Mouse (Mus musculus) midbrain, embryonic 11.5 days (tissue): ENCODE results near the gene Xpnpep1. TPM values are rescaled to one million over a fixed set of nuclear protein-coding genes. Genes with fewer than 3 reads are reported as not detected.

Experiments
- ATAC-seq: fragments of 200-750 bp; cut with Nextera tagmentation; 2 replicates; pipeline ENCODE4 v1.8.0; 2017; ENCODE audit warnings: moderate TSS enrichment, moderate library complexity; ENCODE audit not compliant: low FRiP score
- DNase-seq: peaks from one replicate; pipeline ENCODE4 v3.0.0; 2015; ENCODE audit warnings: low spot score; ENCODE audit errors: missing footprints
- H3K27ac ChIP-seq: fragments of 300-500 bp; sonication (generic); 2 replicates; pipeline ENCODE4 v1.5.1; 2014; ENCODE audit warnings: low read depth, low read length
- H3K27me3 ChIP-seq: fragments of 300-500 bp; sonication (generic); 2 replicates; pipeline ENCODE4 v1.6.1; 2014; ENCODE audit warnings: mild to moderate bottlenecking, low read length, moderate library complexity, mixed read lengths; ENCODE audit not compliant: control insufficient read depth, insufficient read depth
- H3K36me3 ChIP-seq: fragments of 300-500 bp; sonication (generic); 2 replicates; pipeline ENCODE4 v1.6.1; 2014; ENCODE audit warnings: mild to moderate bottlenecking, low read length, moderate library complexity, mixed read lengths; ENCODE audit not compliant: control insufficient read depth, insufficient read depth
- H3K4me1 ChIP-seq: fragments of 300-500 bp; sonication (generic); 2 replicates; pipeline ENCODE4 v1.6.1; 2014; ENCODE audit warnings: low read length; ENCODE audit not compliant: control insufficient read depth, insufficient read depth
- H3K4me2 ChIP-seq: fragments of 300-500 bp; sonication (generic); 2 replicates; pipeline ENCODE4 v1.6.1; 2014; ENCODE audit warnings: mild to moderate bottlenecking, moderate library complexity
- H3K4me3 ChIP-seq: fragments of 300-500 bp; sonication (generic); 2 replicates; pipeline ENCODE4 v1.5.1; 2014; ENCODE audit warnings: low read depth, low read length
- H3K9ac ChIP-seq: fragments of 300-500 bp; sonication (generic); 2 replicates; pipeline ENCODE4 v1.6.1; 2014; ENCODE audit warnings: low read length
- H3K9me3 ChIP-seq: fragments of 300-500 bp; sonication (generic); 2 replicates; pipeline ENCODE4 v1.6.1; 2016; ENCODE audit warnings: low read length; ENCODE audit not compliant: control insufficient read depth
- WGBS: fragments of 180-500 bp; shearing (Covaris S2); extraction: QIAGEN DNeasy Blood & Tissue Kit; methylation state at CpG from one replicate; pipeline ENCODE4 v1.1.7; 2014; 5-methylcytosine and 5-hydroxymethylcytosine counted together
- polyA plus RNA-seq: library from polyadenylated mRNA; unstranded; fragments of >200 nt; fragmentation: Nextera tagmentation; extraction: Ambion mirVana; gene quantifications from 2 replicates; pipeline ENCODE4 v1.2.1, GENCODE M21; 2014

Xpnpep1 gene
- polyA plus RNA-seq, 1 experiment from 2014 or later, result 150 TPM

DNA sequence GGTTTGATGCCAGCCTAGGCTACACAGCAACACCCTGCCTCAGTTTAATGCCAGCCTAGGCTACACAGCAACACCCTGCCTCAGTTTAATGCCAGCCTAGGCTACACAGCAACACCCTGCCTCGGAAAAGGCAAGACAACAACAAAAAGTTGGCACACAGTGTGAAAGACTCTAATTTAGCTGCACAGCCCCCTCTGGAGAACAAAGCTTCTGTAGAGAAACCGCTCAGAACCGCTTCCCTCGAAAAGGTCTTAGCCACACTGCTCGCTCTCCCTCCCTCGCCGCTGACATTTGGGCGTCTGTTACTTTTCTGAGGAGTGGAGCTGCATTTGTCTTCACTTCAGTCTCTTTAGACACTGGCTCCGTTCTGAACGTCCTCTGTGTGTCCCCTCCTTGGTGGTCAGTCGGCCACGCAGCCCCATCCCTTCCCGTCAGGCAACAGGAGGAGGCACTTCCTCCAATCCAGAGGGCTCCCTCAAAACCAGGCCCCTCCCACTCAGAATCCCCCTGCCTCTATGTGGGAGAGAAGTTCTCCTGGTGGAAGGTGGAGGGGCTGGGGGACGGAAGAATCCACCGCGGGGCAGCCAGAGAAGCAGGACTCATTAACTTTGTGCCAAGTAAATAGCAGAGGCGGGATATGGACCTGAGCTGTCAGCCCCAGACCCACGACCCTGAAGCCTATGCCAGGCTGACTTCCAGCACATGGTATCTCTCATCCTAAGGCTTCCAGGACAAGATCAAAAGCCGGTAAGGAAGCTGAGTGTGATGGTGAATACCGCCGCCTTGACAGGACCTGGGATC, 24.9 kb downstream of the Xpnpep1 start:
- Histone ChIP-seq H3K9me3 (no peaks in the 10 kb centered on the region), H3K27ac (no peak overlapping the region), H3K27me3 (no peaks in the 10 kb centered on the region), H3K4me3 (no peak overlapping the region), H3K4me1 (no peaks in the 10 kb centered on the region), H3K9ac (no peak overlapping the region), H3K36me3 (no peaks in the 10 kb centered on the region), H3K4me2 (no peak overlapping the region)
- peak; percentile 49; the same call in 1 of the 2 replicates for ATAC-seq
- DNase-seq, result no peak
- 71% methylated on average over 21 of the region's 21 CpGs for WGBS

DNA sequence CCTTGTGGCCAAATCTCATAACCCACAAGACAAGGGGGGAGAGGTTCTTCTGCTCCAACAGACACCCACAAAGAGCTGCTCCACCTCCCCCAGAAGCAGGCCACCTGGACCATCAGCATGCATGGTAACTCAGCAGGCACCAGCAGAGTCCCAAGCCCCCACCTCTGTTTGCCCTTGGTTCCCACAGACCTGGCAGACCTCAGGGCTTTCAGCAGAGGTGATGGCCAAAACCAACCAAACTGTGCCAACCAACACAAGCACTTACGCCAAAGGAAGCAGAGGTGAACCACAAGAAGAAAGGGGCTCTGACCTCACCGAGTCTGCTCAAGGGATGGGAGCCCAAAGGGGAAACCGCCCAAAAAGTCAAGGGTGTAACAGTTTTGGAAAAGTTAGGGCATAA, 26.3 kb downstream of the Xpnpep1 start:
- Histone ChIP-seq H3K36me3 (no peaks in the 10 kb centered on the region), H3K4me2 (no peak overlapping the region), H3K27ac (no peak overlapping the region), H3K9me3 (no peaks in the 10 kb centered on the region), H3K27me3 (no peaks in the 10 kb centered on the region), H3K4me3 (no peak overlapping the region), H3K4me1 (no peaks in the 10 kb centered on the region), H3K9ac (no peak overlapping the region)
- ATAC-seq (no peak), DNase-seq (no peak)
- 97% methylated on average over 3 of the region's 3 CpGs for WGBS

DNA sequence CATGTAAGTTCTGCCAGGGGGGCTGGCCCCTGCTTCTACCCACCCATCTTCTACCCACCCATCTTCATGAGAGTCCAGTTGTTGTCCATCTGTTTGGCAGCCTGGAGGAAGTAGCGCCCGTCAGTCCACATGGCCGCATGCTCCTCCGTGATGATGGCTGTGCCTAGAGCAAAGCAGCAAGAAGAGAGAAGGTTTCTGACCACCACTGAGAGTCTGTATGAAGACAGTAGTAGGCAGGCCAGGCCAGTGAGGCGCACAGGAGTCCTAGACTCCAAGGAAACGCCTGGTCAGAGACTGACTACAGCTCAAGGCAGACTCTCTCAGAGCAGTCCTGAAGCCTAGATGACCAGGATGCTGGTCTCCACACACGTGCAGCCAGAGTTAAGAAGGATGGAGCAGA, 26.7 kb downstream of the Xpnpep1 start:
- no peak overlapping the region for H3K27ac ChIP-seq
- no peak overlapping the region for H3K9ac ChIP-seq
- H3K9me3 ChIP-seq, result no peaks in the 10 kb centered on the region
- ATAC-seq (no peak), DNase-seq (no peak)
- no peaks in the 10 kb centered on the region for H3K4me1 ChIP-seq
- no peak overlapping the region for H3K4me2 ChIP-seq
- no peak overlapping the region for H3K4me3 ChIP-seq
- no peaks in the 10 kb centered on the region for H3K27me3 ChIP-seq
- H3K36me3 ChIP-seq, result no peaks in the 10 kb centered on the region
- WGBS, result 94% methylated on average over 7 of the region's 7 CpGs

DNA sequence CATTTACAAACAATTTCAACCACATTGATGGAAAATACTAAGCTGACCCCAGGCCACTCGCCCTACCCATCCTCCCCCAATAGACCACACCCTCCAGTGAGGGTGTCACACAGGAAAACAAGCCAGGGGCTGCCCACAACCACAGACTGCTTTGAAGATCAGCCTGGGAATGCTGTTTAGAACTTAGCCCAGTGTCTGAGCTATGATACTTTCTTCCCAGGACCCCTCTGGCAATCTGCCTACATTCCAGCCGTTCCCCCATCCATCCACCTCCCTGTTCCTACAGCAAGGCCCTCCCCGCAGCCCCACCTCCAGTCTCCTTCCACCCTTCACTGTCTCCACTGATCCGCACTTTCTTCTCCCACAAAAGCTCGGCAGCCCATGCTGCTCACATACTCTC, 29.1 kb downstream of the Xpnpep1 start:
- no peak overlapping the region for H3K9ac ChIP-seq
- no peak overlapping the region for H3K4me2 ChIP-seq
- H3K4me3 ChIP-seq, result no peak overlapping the region
- no peaks in the 10 kb centered on the region for H3K9me3 ChIP-seq
- 82% methylated on average over 5 of the region's 5 CpGs for WGBS
- H3K4me1 ChIP-seq, result no peaks in the 10 kb centered on the region
- no peaks in the 10 kb centered on the region for H3K27me3 ChIP-seq
- H3K36me3 ChIP-seq, result 0 out of 2 replicates have a peak, but pooled peaks cover 3% of the 10 kb centered on the region
- DNase-seq (no peak), ATAC-seq (no peak)
- H3K27ac ChIP-seq, result no peak overlapping the region

DNA sequence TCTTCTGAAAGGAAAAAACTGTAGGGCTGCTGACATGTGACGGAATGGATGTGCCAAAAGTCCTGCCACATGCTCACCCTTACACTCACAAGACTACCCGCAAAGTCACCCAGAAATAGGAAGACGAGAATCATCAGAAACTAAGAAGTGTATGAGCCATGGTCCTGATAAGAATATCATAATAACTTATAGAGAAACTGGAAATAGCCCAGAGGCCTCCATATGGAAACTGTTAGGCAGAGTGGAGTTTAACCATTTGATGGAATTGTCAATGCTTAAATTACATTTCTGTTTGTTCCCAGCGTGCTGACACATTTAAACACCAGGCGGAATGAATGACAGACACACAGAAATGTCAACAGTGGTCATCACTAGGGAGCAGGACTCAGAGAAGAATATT, 31.1 kb downstream of the Xpnpep1 start:
- H3K9ac ChIP-seq, result no peak overlapping the region
- H3K27me3 ChIP-seq, result no peaks in the 10 kb centered on the region
- H3K4me1 ChIP-seq, result no peaks in the 10 kb centered on the region
- H3K4me2 ChIP-seq, result no peak overlapping the region
- no peaks in the 10 kb centered on the region for H3K9me3 ChIP-seq
- no peak overlapping the region for H3K27ac ChIP-seq
- no peak for DNase-seq
- H3K4me3 ChIP-seq, result no peak overlapping the region
- 88% methylated on average over 5 of the region's 5 CpGs for WGBS
- ATAC-seq, result no peak
- H3K36me3 ChIP-seq, result 0 out of 2 replicates have a peak, but pooled peaks cover 3% of the 10 kb centered on the region

DNA sequence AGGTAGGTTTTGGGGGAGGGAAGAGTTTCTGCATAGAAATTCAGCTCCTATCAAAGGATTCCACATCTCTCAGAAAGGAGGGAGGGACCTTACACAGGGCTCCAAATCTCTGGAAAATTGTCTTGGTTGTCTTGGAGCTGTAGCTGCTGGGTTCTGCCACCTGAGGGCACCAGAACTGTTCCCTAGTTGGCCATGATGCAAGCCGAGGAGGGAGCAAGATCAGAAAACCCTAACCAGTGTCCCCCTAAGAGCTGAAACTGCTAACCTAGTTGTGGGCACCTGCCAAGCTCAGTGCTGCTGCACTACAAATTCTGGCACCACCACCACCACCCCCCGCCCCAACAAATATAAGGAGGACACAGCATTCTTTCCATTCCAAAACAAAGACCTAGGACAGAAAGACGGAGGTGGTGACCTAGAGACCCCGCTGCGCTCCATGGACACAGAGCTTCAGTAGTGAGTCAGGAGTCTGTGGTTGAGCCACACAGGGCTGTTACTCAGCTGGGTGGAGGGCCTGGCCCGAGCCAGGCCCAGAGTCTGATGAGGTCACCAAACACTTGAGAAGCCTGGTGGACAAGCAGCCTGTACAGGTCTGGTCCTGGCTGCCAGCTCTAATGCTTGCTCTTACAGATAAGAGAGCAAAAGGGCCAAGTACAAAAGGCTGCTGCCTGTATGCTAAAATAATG, 31.9 kb downstream of the Xpnpep1 start:
- Histone ChIP-seq H3K27me3 (no peaks in the 10 kb centered on the region), H3K36me3 (0 out of 2 replicates have a peak, but pooled peaks cover 3% of the 10 kb centered on the region), H3K4me2 (no peak overlapping the region), H3K4me3 (no peak overlapping the region), H3K9ac (no peak overlapping the region), H3K9me3 (no peaks in the 10 kb centered on the region), H3K27ac (no peak overlapping the region), H3K4me1 (no peaks in the 10 kb centered on the region)
- ATAC-seq (peak; percentile 64), DNase-seq (peak; percentile 91)
- 66% methylated on average over 6 of the region's 6 CpGs for WGBS

DNA sequence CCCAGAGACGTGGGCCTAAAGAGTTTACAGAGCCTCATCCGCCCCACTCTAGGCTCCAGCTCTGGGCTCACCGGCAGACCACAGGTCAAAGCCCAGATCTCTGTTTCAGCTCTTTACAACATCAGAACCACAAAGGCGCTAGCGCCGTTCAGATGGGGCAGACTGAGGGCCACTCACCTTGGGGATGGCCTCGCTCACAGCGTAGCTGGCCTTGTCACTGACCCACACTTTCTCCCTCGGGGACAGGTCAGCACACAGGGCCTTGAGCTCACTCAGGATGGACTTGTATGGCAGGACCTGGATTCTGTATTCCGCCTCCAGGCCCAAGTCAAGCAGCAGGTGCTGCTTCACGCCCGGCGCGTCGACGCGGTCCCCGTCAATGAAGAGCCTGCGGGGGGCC, 34.0 kb downstream of the Xpnpep1 start:
- peaks cover 17% of the 10 kb centered on the region for H3K36me3 ChIP-seq
- no peak for ATAC-seq
- WGBS, result 98% methylated on average over 19 of the region's 19 CpGs

DNA sequence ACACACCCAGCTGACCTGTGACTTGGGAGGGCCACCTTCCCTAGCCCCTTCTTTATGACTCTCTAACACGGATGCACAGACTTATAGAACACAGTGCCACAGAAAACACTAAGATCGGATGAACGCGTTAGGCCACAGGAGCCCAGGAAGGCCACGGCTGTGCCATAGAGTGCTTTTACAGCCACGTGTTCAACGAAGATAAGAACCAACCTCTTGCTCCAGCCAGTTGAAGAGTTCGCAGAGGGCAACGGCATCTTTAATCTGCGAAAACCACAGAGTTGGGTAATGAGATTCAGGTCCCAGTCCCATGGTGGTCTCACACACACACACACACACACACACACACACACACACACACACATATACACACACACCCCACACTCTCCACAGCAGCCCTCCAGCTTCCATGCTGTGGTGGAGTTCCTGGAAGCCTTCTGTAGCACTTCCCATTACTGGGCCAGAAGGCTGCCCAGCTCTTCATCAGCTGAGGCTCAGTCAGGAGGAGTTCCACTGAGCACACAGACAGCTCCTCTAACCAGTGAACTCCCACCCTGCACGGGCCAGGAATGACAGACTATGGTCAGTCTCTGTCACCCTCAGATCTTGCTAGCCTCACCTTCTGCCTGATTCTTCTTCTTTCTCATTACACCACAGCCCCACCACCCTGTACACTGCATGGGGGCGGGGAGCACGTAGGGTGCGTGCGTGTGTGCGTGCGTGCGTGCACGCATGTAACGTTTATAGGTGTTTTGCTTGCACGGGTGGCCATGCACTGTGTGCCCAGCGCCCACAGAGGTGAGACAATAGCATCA, 36.3 kb downstream of the Xpnpep1 start:
- WGBS, result 95% methylated on average over 22 of the region's 22 CpGs
- peaks cover 17% of the 10 kb centered on the region for H3K36me3 ChIP-seq

More for the DNA sequence above, 34.0 kb downstream of the Xpnpep1 start:
- H3K4me3 ChIP-seq, result no peak overlapping the region
- DNase-seq, result no peak
- H3K4me1 ChIP-seq, result no peaks in the 10 kb centered on the region
- no peaks in the 10 kb centered on the region for H3K27me3 ChIP-seq
- no peaks in the 10 kb centered on the region for H3K9me3 ChIP-seq
- H3K9ac ChIP-seq, result no peak overlapping the region
- H3K27ac ChIP-seq, result no peak overlapping the region
- H3K4me2 ChIP-seq, result no peak overlapping the region

More for the DNA sequence above, 36.3 kb downstream of the Xpnpep1 start:
- Histone ChIP-seq H3K4me3 (no peak overlapping the region), H3K4me1 (no peaks in the 10 kb centered on the region), H3K9me3 (no peaks in the 10 kb centered on the region), H3K4me2 (no peak overlapping the region), H3K27me3 (no peaks in the 10 kb centered on the region), H3K27ac (no peak overlapping the region), H3K9ac (no peak overlapping the region)
- no peak for DNase-seq
- ATAC-seq, result no peak
